Mouse (Mus musculus): ENCODE measurements around the gene Vasp. TPM values are rescaled to one million over a fixed set of nuclear protein-coding genes. Genes with fewer than 3 reads are reported as not detected.

Gene Vasp
- polyA plus RNA-seq, 1 experiment, result 517 TPM

DNA sequence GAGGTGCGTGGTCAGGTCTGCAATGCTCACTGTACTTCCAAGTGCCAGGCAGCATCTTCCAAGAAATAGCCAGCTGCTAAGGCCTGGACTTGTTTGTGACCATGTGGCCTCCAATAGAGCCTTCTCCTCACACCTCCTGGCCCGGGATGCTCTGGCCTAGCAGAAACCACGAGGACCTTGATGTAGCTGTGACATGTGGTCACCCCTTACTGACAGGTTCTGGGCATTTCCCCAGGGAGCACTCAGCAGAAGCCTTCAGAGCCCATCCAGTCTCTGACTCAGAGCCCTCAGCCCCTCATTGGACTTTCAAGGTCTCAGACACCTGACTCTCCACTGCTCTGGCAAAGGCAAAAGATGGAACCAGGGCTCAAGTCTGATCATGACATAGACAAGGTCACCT lies 26.5 kb downstream of the Vasp start:
- no peak for TF ChIP-seq CTCF (IDR thresholded peaks at IDR 0.05; ENCODE audit: extremely low read depth, insufficient read length, insufficient replicate concordance, low read depth, low read length)
- TF ChIP-seq POLR2A (IDR thresholded peaks at IDR 0.05; ENCODE audit: low read depth, low read length), result no peak
- Histone ChIP-seq H3K4me1 (ENCODE audit: control insufficient read depth, insufficient read depth, insufficient read length, low read length) (peaks cover 30% of the 10 kb centered on the region), H3K4me3 (ENCODE audit: low read depth, low read length) (no peak overlapping the region), H3K36me3 (ENCODE audit: control insufficient read depth, insufficient read depth, low read length) (peaks cover 16% of the 10 kb centered on the region), H3K27me3 (ENCODE audit: control insufficient read depth, insufficient read depth, low read length) (no peaks in the 10 kb centered on the region), H3K27ac (ENCODE audit: insufficient read depth, low read depth, low read length) (no peak overlapping the region)
- WGBS, result 87% methylated on average over 3 of the region's 3 CpGs

DNA sequence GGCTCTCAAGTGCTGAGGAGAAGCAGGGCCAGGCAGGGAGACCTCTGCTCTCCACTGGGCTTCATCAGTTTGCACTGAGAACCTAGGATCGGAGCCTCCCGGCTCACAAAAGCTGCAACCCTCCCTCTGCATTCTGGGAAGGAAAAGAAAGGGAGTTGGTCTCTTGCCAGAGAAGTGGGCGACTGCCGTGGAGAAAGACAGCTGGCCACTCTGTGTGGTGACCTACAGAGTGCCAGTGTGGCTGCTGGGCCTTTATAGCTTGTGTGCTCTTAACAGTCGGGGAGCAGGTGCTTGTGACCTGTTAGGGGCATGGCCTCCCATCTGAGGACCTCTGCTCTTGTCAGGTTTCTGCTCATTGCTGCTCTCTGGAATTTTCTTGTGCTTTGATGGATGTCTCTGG lies 27.8 kb downstream of the Vasp start:
- no peak for TF ChIP-seq CTCF (IDR thresholded peaks at IDR 0.05; ENCODE audit: extremely low read depth, insufficient read length, insufficient replicate concordance, low read depth, low read length)
- no peak for TF ChIP-seq POLR2A (IDR thresholded peaks at IDR 0.05; ENCODE audit: low read depth, low read length)
- H3K4me1 ChIP-seq (ENCODE audit: control insufficient read depth, insufficient read depth, insufficient read length, low read length), result peaks cover 26% of the 10 kb centered on the region
- no peak overlapping the region for H3K4me3 ChIP-seq (ENCODE audit: low read depth, low read length)
- WGBS, result 60% methylated on average over 5 of the region's 5 CpGs
- H3K36me3 ChIP-seq (ENCODE audit: control insufficient read depth, insufficient read depth, low read length), result peaks cover 16% of the 10 kb centered on the region
- H3K27me3 ChIP-seq (ENCODE audit: control insufficient read depth, insufficient read depth, low read length), result no peaks in the 10 kb centered on the region
- H3K27ac ChIP-seq (ENCODE audit: insufficient read depth, low read depth, low read length), result no peak overlapping the region

DNA sequence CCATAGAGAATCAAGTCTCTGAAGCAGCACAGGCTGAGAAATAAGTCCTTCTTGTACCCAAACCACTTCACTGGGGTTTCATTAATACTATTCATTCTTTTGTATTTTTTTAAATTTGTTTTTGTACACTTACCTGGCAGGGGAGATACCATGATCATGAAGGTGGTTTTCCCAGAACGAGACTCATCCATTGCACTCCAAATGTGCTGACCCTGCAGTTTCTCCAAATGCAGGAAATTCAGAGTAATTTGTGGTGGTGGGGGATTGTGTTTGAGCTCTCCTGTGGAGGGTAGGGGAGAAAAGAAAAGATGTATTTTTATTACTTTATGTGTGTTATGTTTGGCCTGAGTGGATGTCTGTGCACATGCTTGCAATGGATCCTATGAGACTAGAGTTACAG lies 29.6 kb downstream of the Vasp start:
- Histone ChIP-seq H3K4me3 (ENCODE audit: low read depth, low read length) (no peak overlapping the region), H3K36me3 (ENCODE audit: control insufficient read depth, insufficient read depth, low read length) (peaks cover 16% of the 10 kb centered on the region), H3K4me1 (ENCODE audit: control insufficient read depth, insufficient read depth, insufficient read length, low read length) (peaks cover 19% of the 10 kb centered on the region), H3K27me3 (ENCODE audit: control insufficient read depth, insufficient read depth, low read length) (no peaks in the 10 kb centered on the region), H3K27ac (ENCODE audit: insufficient read depth, low read depth, low read length) (no peak overlapping the region)
- TF ChIP-seq POLR2A (IDR thresholded peaks at IDR 0.05; ENCODE audit: low read depth, low read length) (no peak), CTCF (IDR thresholded peaks at IDR 0.05; ENCODE audit: extremely low read depth, insufficient read length, insufficient replicate concordance, low read depth, low read length) (no peak)
- WGBS, result 94% methylated on average over 1 of the region's 1 CpGs

DNA sequence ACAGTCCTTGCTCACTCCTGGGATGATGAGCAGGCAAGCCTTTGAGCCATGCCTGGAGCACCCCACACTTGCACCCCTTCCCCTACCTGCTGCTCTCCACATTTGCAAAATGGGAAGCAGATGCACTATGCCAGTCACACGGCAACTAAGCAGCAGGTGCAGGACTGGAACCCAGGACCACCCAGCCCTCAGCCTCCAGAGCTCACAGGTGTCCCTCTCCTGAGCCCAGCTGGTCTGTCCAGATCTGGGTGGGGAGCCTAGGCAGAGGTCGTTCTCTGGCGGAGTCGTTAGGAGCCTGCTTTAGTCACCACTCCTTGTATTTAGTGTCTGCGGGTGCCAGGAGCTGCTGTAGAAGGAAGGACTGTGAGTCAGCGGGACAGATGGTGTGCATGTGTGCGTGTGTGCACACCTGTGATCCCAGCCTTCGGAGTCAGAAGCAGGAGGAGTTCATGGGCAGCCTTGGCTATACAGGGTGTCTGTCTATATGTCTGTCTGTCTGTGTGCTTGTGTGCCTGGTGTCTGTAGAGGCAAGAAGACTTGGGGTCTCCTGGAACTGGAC lies 30.6 kb downstream of the Vasp start:
- peaks cover 14% of the 10 kb centered on the region for H3K36me3 ChIP-seq (ENCODE audit: control insufficient read depth, insufficient read depth, low read length)
- 38% methylated on average over 8 of the region's 8 CpGs for WGBS
- TF ChIP-seq CTCF (IDR thresholded peaks at IDR 0.05; ENCODE audit: extremely low read depth, insufficient read length, insufficient replicate concordance, low read depth, low read length) (no peak), POLR2A (IDR thresholded peaks at IDR 0.05; ENCODE audit: low read depth, low read length) (no peak)
- H3K4me3 ChIP-seq (ENCODE audit: low read depth, low read length), result no peak overlapping the region
- H3K4me1 ChIP-seq (ENCODE audit: control insufficient read depth, insufficient read depth, insufficient read length, low read length), result peaks cover 24% of the 10 kb centered on the region
- H3K27me3 ChIP-seq (ENCODE audit: control insufficient read depth, insufficient read depth, low read length), result no peaks in the 10 kb centered on the region
- peak overlapping the region; percentile 71 for H3K27ac ChIP-seq (ENCODE audit: insufficient read depth, low read depth, low read length)

DNA sequence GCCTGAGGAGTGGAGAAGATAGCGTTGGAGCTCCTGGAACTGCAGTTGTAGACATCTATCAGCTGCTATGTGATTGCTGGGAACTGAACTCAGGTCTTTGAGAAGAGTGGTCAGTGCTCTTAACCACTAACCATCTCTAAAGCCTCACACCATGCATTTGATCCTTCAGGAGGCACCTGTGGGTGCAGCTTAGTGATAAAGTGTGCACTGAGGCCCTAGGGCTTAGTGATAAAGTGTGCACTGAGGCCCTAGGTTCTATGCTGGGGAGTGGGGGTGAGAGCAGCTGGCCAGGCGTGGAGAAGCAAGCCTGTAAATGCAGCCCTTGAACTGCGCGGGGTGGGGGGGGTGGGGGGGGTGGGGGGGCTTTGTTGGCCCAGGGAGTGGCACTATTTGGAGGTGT lies 31.6 kb downstream of the Vasp start:
- no peak overlapping the region for H3K27ac ChIP-seq (ENCODE audit: insufficient read depth, low read depth, low read length)
- WGBS, result 38% methylated on average over 4 of the region's 4 CpGs
- H3K36me3 ChIP-seq (ENCODE audit: control insufficient read depth, insufficient read depth, low read length), result peaks cover 4% of the 10 kb centered on the region
- no peak overlapping the region for H3K4me3 ChIP-seq (ENCODE audit: low read depth, low read length)
- TF ChIP-seq CTCF (IDR thresholded peaks at IDR 0.05; ENCODE audit: extremely low read depth, insufficient read length, insufficient replicate concordance, low read depth, low read length) (no peak), POLR2A (IDR thresholded peaks at IDR 0.05; ENCODE audit: low read depth, low read length) (no peak)
- no peaks in the 10 kb centered on the region for H3K27me3 ChIP-seq (ENCODE audit: control insufficient read depth, insufficient read depth, low read length)
- peaks cover 28% of the 10 kb centered on the region for H3K4me1 ChIP-seq (ENCODE audit: control insufficient read depth, insufficient read depth, insufficient read length, low read length)

DNA sequence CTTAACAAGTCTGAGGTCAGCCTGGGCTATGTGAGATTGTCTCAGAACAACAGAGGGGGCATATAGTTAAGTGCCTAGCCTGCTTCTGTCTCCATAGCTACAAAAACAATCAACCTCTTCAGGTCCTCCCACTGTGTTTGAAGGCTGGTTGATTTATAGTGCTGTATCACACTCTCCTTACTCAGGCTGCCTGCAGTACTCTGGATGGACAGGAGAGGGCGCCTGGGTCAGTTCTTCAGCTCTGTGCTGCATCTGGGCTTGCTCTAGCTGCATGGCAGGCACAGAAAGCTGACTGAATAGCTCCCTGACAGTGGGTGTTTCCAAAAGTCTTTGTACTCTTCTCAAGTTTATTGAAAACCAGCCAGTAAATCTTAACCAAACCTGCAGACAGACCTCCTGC lies 32.2 kb downstream of the Vasp start:
- H3K27ac ChIP-seq (ENCODE audit: insufficient read depth, low read depth, low read length), result no peak overlapping the region

DNA sequence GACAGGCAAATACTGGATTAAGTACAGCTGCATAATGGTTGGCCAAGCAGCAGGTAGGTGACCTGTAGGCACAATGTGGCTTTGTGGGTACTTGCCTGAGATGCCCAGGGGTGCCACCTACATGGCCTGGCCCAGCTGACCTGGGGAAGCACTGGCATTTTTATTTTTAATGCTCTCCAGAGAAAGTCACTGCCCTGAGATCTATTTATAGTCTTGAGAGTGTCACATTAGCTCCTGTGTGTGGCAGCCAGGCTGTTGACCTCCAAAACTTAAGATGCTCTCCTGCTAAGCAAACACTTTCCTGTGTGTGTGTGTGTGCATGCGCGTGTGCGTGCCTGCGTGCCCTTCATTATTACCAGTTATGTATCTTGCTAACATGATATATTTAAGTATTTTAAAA lies 33.3 kb downstream of the Vasp start:
- 91% methylated on average over 4 of the region's 4 CpGs for WGBS
- no peak for TF ChIP-seq CTCF (IDR thresholded peaks at IDR 0.05; ENCODE audit: extremely low read depth, insufficient read length, insufficient replicate concordance, low read depth, low read length)
- no peak for TF ChIP-seq POLR2A (IDR thresholded peaks at IDR 0.05; ENCODE audit: low read depth, low read length)
- H3K27ac ChIP-seq (ENCODE audit: insufficient read depth, low read depth, low read length), result no peak overlapping the region
- no peak overlapping the region for H3K4me3 ChIP-seq (ENCODE audit: low read depth, low read length)
- no peaks in the 10 kb centered on the region for H3K36me3 ChIP-seq (ENCODE audit: control insufficient read depth, insufficient read depth, low read length)
- H3K27me3 ChIP-seq (ENCODE audit: control insufficient read depth, insufficient read depth, low read length), result no peaks in the 10 kb centered on the region
- H3K4me1 ChIP-seq (ENCODE audit: control insufficient read depth, insufficient read depth, insufficient read length, low read length), result peaks cover 29% of the 10 kb centered on the region

More for the DNA sequence above, 32.2 kb downstream of the Vasp start:
- no peaks in the 10 kb centered on the region for H3K36me3 ChIP-seq (ENCODE audit: control insufficient read depth, insufficient read depth, low read length)
- H3K27me3 ChIP-seq (ENCODE audit: control insufficient read depth, insufficient read depth, low read length), result no peaks in the 10 kb centered on the region
- no peak for TF ChIP-seq POLR2A (IDR thresholded peaks at IDR 0.05; ENCODE audit: low read depth, low read length)
- peak; percentile 95; the same call in 1 of the 2 replicates for TF ChIP-seq CTCF (IDR thresholded peaks at IDR 0.05; ENCODE audit: extremely low read depth, insufficient read length, insufficient replicate concordance, low read depth, low read length)
- H3K4me1 ChIP-seq (ENCODE audit: control insufficient read depth, insufficient read depth, insufficient read length, low read length), result peaks cover 31% of the 10 kb centered on the region
- H3K4me3 ChIP-seq (ENCODE audit: low read depth, low read length), result no peak overlapping the region
- 0% methylated on average over 1 of the region's 1 CpGs for WGBS

All from small intestine, adult 2 months (tissue).